Mouse (Mus musculus): ENCODE measurements around the gene Cyp27a1. TPM values are rescaled to one million over a fixed set of nuclear protein-coding genes. Genes with fewer than 3 reads are reported as not detected.

Gene Cyp27a1
- total RNA-seq, 2 experiments from 2014 or later: 6.9 to 10.1 TPM

DNA sequence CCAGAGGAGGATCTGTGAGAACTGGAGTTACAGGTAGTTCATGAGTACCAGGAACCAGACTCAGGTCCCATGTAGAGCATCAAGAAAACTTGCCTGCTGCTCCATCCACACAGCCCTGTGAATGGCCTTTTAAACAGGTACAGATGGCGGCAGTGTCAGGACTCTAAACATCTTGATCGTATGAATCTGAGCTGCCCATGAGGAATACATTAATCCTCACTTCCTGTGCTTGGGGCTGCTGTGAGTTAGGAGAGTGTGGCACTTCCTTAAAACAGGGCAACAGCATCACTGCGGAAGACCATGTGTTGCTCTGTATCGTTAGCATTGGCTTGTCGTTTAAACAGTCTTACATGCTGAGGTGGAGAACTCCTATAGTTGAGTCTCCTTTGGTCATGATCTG is 2.1 kb downstream of the Cyp27a1 start:
- ATAC-seq (replicated peaks; ENCODE audit: poor library complexity, severe bottlenecking): peak; percentile 60

DNA sequence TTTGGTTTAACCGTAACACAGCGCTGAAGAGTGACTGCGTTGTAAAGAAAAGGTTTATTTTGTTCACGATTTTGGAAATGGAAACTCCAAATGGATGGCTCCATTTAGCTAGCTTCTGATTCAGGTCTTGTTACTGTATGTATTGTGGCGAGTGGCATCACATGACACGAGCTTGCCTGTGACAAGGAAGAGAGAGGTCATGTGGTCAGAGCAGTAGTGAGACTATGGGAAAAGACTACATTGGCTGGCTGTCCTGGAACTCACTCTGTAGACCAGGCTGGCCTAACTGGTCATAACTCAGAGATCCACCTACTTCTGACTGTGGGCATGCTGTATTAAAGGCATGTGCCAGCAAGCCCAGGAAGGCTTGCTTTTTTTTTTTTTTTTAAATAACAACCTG is 2.5 kb downstream of the Cyp27a1 start:
- no peak for ATAC-seq (replicated peaks; ENCODE audit: poor library complexity, severe bottlenecking)

DNA sequence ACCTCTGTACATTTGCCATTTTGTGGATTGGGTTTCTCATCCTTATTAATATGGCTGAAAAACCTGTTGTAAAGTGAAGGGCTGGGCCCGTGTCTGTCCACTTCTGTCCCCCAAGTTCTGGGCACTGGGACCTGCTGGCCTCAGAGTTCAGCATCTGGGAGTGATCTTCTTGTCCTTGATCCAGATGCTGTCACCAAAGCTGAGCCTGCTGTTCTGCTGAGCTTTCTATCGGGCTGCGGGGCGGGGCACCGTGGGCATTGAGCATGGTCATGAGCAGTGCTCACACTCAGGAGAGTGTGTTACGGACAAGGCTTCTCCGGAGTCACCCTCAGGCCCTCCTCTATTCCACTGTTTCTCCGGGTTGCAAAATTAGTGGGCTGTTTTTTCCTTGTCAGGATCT is 4.7 kb downstream of the Cyp27a1 start:
- ATAC-seq (replicated peaks; ENCODE audit: poor library complexity, severe bottlenecking): no peak

DNA sequence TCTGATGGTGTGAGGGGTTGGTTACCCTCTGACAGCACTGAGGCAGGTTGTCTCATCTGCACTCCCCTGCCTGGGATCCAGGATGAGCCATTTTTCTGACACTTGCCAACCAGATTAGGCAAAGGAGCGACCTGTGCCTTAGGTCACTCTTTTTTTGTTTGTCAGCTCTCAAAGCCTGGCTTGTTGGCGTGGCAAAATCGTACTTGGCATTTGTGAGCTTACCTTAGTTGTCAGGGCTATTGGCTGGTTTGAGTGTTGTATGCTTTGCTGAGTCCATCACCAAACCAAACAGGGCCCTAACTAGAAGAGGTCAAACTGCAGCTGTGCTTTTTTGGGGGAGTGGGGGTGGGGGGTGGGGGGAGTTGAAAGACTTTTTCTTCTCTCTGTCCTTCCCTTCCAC is 5.9 kb downstream of the Cyp27a1 start:
- no peak for ATAC-seq (replicated peaks; ENCODE audit: poor library complexity, severe bottlenecking)

DNA sequence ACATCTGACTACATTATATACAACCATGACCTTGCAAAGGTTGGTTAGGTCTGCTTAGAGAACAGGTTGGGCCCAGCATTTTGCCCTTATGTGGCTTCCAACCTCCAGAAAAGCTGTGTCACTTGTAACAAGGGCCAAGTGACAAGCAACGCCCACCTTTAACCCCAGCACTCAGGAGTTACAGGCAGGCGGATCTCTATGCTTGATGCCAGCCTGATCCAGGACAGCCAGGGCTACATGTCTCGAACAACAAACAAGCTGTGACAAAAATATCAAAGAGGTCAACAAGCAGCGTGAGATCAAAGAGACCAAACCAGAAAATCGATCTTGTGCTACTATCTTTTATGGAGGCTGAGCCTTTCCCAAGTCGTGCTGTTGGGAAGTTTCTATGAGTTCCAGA is 8.3 kb downstream of the Cyp27a1 start:
- no peak for ATAC-seq (replicated peaks; ENCODE audit: poor library complexity, severe bottlenecking)

DNA sequence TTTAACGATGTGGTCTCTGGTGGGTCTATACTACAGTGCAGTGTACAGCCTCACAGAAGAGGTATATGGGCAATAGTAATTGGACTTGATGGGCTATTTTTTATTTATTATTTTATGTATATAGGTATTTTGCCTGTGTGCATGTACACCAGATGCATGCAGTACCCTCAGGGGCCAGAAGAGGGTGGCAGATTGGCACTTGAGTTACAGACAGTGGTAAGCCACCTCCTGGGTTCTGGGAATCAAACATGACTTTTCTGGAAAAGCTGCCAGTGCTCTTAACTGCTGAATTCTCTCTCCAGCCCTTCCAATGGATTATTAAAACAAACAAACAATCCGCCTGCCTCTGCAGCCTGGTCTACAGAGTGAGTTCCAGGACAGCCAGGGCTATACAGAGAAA is 10.4 kb downstream of the Cyp27a1 start:
- ATAC-seq (replicated peaks; ENCODE audit: poor library complexity, severe bottlenecking): peak; percentile 40

DNA sequence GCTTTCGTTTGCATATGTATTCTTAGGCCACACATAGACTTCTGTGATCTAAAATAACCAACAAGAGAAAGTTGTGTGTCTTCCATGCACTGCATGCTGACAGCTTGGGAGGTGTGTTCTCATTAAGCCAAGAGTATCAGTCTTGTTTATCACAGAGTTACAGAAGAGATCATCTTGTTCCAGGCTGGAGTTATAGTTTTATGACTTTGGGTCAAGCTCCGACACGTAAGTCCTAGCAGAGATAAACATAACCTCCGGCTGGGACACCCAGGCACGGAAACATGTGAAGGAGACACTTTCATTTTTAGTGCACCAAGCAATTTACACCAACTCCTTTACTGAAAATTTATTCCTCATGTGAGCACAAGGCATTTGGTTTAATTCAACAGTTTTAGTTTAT is 12.7 kb downstream of the Cyp27a1 start:
- ATAC-seq (replicated peaks; ENCODE audit: poor library complexity, severe bottlenecking): no peak

DNA sequence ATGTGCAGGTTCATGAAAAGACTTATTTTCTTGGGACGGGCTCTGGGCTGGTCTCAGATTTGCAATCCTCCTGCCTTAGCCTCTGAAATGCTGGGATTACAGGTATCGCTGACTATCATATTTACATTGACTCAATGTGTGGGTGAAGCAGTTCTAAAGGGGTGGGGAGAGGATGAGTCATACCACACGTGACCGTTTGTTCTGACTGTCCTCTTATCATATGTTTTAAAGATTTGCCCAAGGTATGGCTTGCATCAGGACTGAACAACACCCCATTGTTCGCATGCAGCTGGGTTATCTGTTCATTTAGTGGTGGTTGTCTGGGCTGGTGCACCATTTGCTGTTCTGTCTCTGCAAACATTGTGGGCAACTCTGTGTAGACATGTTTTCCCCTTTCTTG is 13.3 kb downstream of the Cyp27a1 start:
- no peak for ATAC-seq (replicated peaks; ENCODE audit: poor library complexity, severe bottlenecking)

DNA sequence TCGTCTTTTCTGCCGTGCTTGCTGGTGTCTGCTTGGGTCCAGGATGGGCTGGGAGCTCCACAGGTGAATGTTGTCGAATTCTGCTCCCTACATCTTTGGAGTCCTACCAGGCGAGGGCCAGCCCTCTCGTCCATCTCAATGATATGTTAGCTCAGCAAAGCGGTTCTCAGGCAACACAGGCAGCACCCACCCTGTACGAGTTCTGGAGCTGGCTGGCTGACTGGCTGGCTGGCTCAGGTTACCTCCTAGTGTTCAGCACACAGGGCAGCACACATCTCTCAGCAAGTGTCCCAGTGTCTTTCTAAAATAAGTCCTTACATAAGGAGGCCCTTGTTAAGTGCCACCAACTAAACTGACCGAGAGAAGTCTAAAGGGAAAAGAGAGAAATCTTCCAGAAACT is 15.1 kb downstream of the Cyp27a1 start:
- no peak for ATAC-seq (replicated peaks; ENCODE audit: poor library complexity, severe bottlenecking)

DNA sequence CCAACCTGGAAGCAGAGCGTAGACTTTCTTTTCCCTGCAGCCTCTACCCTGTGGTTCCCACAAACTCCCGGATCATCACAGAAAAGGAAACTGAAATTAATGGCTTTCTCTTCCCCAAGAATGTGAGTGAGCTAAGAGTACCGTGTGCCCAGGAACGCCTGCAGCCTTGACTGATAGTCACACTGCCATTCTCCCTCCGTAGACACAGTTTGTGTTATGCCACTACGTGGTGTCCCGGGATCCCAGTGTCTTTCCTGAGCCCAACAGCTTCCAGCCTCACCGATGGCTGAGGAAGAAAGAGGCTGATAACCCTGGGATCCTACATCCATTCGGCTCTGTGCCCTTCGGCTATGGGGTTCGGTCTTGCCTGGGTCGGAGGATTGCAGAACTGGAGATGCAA is 23.6 kb downstream of the Cyp27a1 start:
- no peak for ATAC-seq (replicated peaks; ENCODE audit: poor library complexity, severe bottlenecking)

DNA sequence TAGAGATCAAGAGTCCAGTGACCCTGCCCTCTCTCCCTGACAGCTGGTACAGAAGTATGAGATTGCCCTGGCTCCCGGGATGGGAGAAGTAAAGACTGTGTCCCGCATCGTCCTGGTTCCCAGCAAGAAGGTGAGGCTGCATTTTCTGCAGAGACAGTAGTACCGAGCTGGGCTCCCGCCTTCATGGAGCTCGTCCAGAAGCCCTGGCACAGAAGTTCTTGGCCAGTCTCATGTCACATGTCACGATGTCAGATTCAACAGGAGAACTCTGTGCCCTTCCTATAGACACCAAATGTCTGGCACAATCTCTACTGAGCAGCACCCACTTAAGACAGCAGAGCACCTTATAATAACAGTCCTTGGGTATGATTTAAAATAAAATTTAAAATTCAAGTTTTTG is 24.1 kb downstream of the Cyp27a1 start:
- no peak for ATAC-seq (replicated peaks; ENCODE audit: poor library complexity, severe bottlenecking)

DNA sequence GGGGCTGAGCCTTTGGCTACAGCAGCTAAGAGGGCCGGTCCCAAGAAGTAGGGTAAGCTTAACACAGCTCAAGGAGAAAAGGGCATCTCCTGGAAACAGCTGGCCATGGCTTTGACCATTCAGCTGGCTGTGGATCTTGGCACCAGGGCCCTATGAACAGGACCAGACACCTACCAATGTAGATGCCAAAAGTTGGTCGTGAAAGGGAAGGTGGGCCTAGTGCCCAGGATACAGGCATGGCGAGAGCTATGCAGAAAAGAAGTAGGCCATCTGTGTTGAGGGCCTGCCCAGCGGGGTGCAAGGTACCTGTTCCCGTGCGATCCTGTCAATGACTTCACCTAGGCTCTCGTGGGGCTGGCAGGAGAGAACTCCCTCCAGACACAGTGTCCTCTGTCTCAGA is 27.5 kb downstream of the Cyp27a1 start:
- ATAC-seq (replicated peaks; ENCODE audit: poor library complexity, severe bottlenecking): no peak

DNA sequence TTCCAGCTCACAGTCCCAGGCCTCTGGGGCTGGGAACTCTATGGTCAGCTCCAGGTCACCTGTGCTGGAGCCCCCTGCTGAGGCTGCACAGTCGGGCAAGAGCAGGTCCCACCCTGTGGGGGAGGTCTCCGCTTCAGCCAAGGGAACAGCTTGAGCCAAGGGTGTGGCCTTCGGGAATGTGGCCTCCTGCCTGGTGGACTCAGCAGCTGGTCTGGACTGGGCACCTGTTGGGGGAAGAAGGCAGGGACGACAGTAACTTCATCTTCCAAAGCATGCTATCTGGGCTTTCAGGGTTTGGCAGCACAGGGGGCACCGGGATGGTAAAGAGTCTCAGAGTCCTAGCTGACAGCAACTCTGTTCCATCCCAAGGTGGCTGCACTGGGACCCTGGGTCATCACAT is 34.0 kb downstream of the Cyp27a1 start:
- ATAC-seq (replicated peaks; ENCODE audit: poor library complexity, severe bottlenecking): no peak

DNA sequence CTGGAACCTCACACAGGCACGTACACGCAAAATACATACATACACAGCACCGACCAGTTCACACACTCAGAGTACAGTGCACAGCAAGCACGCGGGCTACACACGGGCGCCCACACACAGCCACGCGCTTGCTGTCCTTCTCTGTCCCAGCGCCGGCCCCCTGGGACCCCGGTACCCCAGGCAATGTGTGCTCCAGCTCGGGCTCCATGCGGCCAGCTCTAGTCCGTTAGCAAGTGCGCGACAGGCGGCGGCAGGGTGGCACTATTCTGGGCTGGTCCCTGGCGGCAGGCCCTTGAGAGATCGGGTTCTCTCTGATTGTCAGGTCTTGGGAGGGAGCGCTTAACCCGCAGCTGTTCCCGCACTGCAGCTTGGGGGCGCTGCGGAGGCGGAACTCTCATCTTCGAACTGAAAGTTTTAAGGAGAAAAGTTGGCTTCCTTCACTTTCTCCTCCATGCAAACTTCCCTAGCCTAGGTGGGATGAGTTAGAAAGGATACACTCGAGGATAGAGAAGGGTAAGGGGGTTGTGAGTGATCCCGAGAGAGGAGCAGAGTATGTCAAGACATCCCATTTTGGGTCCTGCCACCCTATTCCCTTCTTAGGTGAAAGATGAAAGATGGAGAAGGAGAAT is 35.4 kb downstream of the Cyp27a1 start, which contains the start of gene Prkag3:
Prkag3 (minus strand) TSS at position 579 of the 629 bp plus-strand sequence.
- ATAC-seq (replicated peaks; ENCODE audit: poor library complexity, severe bottlenecking): peak; percentile 83

DNA sequence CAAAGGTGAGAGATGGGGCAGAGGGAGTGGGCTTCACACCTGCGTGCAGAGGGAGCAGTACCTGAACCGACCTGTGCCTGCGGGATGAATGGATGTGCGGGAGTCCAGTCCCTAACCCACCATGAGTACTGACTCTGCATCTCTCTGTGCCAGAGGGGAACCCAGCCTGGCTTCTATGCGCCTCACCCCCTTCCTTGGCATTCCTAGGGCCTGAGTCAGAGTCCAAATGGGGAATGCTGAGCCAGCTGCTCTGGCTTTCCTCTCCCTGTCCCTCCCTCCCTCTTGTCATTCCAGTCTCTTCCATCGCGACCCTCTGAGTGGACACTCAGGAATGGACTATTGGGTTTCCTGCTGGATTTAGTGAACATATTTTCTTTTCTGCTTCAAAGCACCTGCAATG is 35.9 kb downstream of the Cyp27a1 start:
- no peak for ATAC-seq (replicated peaks; ENCODE audit: poor library complexity, severe bottlenecking)

DNA sequence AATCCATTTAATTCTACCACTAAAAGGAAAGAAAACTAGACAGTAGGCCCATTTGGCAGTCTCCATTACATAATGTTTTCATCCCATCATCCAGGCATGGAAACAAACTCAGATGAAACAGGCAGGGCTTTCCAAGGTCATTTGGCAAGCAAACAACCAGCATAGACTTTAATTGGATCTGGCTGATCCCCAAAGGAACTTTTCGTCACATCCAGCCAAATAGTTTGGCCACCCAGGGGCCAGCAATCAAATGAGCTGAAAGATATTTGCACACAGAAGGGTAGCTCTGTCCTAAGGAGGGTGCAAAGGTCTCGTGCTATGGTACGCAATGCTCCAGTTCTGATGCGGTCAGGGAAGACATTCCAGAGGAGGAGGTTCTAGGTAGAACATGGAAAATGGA is 37.3 kb downstream of the Cyp27a1 start:
- ATAC-seq (replicated peaks; ENCODE audit: poor library complexity, severe bottlenecking): no peak

DNA sequence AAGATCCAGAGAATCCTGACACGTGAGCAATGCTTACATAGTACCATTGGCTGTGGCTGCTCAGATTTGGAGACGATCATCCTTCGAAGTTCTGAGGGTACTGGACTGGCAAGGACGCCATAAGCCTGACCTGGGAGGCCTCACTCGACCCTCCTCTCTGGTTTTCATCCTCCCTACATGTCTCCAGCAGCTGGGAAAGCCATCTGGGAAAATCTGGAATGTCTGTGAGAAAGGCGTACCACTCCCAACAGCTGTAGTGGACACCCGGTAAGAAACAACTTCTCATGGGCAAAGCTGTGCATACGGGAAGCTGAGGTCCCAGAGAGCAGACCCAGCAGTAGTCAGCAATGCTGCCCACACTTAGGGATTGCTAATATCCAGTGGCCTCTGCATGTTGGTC is 38.8 kb downstream of the Cyp27a1 start:
- ATAC-seq (replicated peaks; ENCODE audit: poor library complexity, severe bottlenecking): no peak

DNA sequence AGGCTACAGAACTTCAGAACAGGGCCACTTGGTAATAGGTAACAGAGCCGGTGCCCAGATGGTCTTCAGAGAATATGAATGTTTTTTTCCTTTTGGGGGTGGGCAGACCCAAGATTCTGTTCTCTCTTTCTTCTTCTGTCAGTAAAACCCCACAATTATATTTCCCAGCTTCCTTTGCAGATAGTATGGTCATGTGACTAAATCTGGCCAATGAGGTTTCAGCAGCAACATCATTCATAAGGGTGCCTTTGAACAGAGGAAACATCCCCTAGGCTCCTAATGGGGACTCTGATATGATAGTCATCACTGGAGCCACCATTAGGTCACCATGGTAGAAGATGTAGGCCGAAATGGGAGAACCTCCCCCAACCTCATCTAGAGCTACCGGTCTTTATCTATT is 39.5 kb downstream of the Cyp27a1 start:
- no peak for ATAC-seq (replicated peaks; ENCODE audit: poor library complexity, severe bottlenecking)

DNA sequence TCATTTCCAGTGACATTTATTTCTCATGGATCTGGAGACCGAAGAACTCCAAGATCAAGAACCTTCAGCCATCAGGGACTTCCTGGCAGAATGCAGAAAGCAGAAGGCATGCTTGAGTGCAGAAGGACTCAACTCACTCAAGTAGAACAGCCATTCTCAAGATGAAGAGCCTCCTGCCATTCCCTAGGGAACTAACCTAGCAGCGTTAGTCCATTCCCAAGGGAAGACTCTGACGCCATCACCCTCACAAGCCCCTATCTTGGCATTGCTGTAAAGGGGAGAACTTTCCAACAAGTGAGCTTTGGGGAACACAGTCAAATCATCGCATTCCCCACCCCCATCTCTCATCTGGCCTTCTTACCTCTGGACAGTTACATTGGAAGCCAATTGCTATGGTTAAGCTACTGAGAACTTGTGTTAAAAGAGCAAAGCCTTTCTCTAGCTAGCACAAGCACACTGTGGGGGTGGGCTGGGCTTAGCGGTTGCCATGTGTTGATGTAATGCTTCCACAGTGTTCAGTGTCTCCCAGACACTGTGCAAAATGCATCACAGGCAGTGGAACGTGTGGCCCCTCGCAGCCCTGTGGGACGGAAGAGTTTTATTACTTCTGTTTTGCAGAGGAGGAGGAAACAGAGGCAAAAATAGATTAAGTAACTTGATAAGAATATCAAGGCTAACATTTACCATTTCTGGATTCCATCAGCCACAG is 40.0 kb downstream of the Cyp27a1 start:
- no peak for ATAC-seq (replicated peaks; ENCODE audit: poor library complexity, severe bottlenecking)

DNA sequence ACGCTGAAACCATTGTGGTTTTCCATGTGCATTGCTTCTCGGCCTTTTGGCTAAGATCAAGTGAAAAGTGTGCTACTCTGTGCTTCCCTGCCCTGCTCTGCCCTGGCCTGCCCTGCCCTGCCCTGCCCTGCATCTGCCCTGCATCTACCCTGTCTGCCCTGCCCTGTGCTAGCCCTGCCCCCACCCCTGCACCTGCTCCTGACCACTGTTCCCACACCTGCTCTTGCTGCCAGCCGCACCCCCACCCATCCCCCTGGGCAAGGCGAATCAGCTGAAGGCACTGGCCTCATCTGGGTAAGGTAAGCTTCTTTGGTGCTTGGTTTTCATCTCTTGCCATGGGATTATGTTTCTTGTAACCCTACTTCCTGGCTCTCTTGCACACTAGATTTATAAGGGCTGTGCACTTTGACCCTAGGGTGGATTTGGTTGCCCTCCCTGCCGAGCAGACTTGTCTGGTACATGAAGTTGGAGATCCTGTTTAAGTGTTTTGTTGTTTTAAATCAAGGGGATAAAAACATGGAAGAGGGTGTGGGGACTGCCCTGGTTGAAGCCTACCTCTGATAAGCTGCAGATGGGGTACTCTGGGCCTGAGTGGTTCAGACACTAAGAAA is 40.9 kb downstream of the Cyp27a1 start:
- no peak for ATAC-seq (replicated peaks; ENCODE audit: poor library complexity, severe bottlenecking)

DNA sequence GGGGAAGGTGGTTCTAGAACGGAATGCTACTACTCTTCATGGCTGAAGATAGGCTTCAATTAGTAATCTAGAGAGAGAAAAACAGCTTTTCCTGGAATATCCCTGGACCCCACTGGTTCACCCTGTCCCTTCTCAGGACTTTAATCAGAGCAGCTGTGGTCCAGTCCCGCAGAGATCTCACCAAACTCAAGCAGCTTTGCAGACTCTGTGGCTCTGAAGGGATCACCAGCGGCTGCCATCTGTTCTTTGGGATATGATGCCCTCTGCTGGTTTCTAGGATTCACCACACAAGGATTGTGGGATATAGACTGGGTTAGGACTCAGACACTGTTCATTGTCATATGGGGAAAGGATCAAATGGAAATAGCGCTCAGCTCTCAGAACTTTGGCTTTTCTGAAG is 46.4 kb downstream of the Cyp27a1 start:
- peak; percentile 40; the same call in 1 of the 2 replicates for ATAC-seq (replicated peaks; ENCODE audit: poor library complexity, severe bottlenecking)

DNA sequence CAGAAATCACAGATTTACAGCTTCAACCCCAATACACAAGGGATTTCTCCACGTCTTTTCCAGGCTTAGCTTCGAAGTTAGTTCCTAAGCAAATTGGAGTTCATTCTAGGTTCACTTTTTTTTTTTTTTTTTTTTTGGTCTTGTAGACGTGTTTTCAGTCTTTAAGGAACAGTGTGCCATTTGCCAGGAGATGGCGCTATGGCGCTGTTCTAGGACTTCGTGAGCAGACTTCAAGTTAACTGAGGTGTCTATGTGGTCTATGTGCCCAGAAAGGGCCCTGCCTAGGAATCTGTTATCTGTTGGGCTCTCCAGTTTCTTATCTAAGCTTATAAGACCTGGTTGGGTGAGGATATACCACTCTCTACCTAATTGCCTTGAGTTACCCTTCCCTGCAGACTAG is 49.7 kb downstream of the Cyp27a1 start:
- peak; percentile 86 for ATAC-seq (replicated peaks; ENCODE audit: poor library complexity, severe bottlenecking)
